Mouse (Mus musculus) MEL-GATA-1-ER (cell line): ENCODE measurements around the gene Slc22a6.

ENCODE experiments used
- DNase-seq: peaks from one replicate; pipeline ENCODE4 v3.0.0-alpha.2; 2012; ENCODE audit warnings: low read depth; ENCODE audit errors: extremely low read depth

Gene Slc22a6

DNA sequence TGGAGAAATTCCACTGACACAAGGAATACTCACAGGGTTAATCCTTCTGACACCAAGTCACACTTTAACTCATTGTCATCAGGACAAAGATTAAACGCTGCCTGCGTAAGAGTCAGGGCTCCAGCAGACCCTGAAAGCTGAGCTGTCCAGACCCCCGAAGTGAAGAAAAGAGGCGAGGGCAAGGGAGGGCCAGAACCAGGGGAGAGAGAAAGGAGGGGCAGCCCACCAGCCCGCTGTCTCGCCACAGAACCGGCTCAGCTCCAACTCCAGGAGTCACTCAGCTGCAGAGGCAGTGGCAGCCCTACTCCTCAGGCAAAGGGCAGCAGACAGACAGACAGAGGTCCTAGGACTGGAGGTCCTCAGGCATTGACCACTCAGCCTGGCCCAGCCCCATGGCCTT is at the start of gene Slc22a6:
Slc22a6 (plus strand) TSS at position 136 of the 400 bp plus-strand sequence.
- no peak for DNase-seq

DNA sequence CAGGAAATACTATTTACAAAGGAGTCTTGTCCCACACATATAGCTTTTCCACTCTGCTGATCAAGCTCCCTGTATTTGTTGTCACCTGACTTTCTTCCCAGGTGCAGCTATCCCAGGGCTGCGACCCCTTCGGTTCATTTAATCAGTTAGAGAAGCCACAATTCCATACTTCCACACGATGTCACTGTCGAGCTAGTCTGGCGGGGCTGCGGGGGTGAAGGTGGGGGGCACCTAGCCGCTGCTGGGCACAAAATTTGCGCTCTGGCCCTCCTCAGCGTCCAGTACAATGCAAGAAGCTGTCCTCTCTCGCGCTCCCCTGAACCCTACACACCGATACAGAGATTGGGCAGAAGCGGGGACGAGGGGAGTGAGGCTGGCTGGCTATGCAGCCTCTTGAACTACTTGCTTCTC is 48.4 kb upstream of the Slc22a6 start:
- no peak for DNase-seq

DNA sequence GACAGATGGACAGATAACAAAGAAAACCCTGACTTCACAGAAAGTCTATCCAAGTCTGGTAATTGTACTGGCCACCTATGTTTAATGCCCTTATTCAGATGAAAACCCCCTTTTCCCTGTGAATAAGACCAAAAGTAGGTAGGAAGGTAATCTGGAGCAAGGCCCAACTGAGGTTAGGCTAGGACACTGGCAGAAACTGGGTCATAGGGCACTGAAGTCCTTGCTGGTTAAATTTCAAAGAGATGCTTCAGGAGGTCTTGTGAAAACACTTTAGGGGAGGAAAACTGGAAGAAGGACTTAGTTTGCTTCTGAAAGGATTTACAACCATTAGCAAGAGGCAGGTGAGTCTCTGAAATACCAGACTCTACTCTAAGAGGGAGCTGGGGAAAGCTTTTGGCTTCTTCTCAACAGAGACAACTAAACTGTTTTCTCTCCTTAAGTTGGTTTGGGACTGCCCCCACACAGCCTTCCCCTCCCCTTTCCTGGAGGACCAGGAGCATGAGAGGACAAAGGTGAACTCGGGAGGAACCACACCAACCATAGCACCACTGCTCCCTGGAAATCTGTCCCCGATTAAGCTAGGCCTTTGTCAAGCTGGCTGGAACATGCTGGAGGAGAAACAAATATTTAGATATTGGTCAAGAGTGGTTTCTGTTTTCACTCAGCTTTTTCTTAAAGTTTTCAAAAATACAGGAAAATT is 47.3 kb upstream of the Slc22a6 start:
- DNase-seq = no peak

- no peak for DNase-seq
Measured at GRCm38 (mm10) chr19:8571746-8572145, 46.1 kb upstream of the Slc22a6 start.

- no peak for DNase-seq
Measured at GRCm38 (mm10) chr19:8572485-8572884, 45.4 kb upstream of the Slc22a6 start.

- no peak for DNase-seq
Measured at GRCm38 (mm10) chr19:8577432-8577831, 40.4 kb upstream of the Slc22a6 start.

DNA sequence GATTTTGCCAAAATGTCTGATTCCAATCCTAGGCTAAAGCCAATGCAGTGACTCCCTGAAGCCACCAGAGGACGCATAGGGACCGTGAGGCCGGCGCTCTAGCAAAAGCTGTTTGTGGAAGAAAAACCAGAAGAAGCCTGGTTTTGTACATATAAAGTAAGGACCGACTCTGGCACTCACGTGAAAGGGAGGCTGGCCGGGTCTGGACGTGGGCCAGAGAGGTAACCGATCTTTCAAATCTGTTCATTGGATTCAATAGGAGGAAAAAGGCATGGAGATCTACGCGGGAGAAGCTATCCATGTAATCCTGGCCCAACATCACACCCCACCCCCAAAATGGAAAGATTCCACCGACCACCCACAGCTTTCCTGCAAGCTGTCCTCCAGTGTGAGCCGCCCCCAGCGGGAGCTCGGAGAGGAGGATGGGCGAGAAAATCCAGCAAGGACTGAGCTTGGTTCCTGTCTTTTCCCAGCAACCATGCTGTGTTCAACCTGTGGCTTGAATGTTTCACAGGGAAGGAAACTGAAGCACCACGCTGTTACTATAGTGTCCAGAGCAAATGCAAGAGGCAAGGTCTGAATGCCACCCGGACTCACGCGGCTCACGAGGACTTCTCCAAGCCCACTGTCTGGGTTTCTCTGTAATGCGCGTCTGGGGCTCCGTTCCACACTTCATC is 39.4 kb upstream of the Slc22a6 start:
- DNase-seq = peak; percentile 28

DNA sequence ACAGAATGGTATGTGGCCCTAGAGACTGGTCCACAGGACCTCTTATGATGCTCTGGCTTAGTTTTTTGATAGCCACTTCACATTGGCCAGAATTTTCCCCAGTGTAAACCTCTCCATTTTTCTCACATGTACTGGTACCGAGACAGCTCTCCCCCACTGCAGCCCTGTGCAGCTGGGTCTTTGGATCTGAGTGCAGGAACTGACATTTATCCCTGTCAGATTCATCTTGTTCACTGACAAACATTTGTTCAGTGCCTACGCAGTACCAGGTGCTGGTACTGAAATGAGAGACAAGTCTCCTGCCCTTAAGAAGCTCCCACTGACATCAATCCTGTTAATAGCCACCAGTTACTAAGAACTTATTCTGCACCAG is 38.9 kb upstream of the Slc22a6 start:
- no peak for DNase-seq

GRCm38 (mm10) chr19:8585298-8585697 is 32.5 kb upstream of the Slc22a6 start:
- DNase-seq = no peak

- DNase-seq = no peak
Measured at GRCm38 (mm10) chr19:8585899-8586298, 31.9 kb upstream of the Slc22a6 start.

DNA sequence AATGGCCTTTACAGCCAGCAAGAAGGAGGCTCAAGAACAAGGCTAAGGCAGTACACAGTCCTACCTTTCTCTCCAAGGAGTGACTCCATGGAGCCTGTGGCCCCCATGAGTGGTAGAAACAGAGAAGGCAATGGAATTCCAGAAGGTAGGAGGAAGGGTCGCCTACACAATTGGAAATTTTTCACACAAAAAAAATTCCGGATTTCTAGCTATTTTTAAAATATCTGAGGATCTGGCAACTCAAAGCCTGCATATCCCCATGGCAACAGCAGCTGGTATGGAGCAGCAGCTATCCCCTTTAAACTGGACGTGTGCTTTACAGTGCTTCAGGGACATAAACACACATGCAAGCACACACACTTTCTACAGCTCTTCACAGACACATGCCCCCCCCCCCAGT is 31.5 kb upstream of the Slc22a6 start:
- no peak for DNase-seq

DNA sequence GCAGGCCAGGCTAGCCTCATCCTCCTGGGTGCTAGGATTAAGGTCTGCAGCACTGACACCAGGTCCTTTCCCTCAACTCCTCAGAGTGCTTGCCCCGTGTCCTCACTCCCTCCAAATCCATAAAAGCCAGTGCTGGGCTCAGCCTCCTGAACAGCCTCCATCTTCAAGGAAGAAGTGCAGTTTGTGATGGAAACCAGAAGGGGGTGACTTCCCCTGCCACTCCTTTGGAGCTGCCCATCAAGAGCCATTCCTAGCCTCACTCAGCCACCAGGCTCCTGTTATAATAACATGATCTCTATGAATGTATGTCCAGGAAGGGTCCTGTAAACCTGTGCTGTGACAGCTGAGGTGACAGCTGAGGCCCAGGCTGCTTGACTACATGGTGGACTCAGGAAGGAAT is 30.5 kb upstream of the Slc22a6 start:
- no peak for DNase-seq

DNA sequence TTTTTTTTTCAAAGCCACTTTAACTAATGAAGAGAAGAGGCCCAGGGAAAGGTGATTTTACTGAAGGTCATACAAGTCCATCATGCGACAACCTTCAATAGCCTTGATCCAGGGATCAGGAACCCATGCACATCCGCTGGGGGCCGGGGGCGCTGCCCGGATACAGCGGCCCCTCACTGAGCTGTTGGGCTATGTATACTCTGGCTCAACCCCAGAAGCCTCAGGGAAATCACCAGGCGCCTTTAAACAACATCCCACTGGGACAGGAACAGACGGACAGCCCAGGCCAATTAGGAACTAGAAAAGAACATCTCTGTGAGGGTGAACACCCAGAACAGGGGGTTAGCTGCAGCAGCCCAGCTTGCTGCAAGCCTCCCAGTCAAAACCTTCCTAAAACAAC is 26.9 kb upstream of the Slc22a6 start, which contains the start of gene Slc22a8:
Slc22a8 (plus strand) TSS at position 301 of the 400 bp plus-strand sequence.
- no peak for DNase-seq

- peak; percentile 89 for DNase-seq
Measured at GRCm38 (mm10) chr19:8592155-8592554, 25.7 kb upstream of the Slc22a6 start.

- DNase-seq = no peak
Measured at GRCm38 (mm10) chr19:8592873-8593408, 24.9 kb upstream of the Slc22a6 start.

DNA sequence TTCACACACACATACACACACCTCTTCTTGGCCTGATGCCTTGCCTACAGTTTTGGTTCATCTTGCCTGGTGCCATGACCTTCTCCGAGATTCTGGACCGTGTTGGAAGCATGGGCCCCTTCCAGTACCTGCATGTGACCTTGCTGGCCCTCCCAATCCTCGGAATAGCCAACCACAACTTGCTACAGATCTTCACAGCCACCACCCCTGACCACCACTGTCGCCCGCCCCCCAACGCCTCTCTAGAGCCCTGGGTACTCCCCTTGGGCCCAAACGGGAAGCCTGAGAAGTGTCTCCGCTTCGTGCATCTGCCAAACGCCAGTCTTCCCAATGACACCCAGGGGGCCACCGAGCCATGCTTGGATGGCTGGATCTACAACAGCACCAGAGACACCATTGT is 24.0 kb upstream of the Slc22a6 start:
- no peak for DNase-seq

- DNase-seq = no peak
Measured at GRCm38 (mm10) chr19:8594518-8594917, 23.3 kb upstream of the Slc22a6 start.

DNA sequence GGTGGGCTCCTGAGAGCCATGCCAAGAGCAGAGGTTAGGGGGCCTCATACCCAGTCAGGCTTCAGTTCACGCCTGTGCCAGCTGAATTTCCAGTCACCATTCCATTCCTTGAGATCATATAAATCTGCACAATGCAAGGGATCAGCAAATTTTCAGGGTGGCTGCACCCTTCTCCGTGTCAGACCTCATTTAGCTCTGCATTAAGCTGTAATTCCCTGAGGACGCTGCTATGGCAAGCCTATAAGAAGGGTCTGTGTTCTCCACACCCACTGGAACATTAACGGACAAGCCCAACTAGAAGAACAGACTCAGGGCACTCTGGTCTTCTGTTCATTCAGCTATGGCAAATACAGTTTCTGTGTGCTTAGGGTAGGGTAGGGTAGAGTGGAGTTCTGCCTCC is 20.6 kb upstream of the Slc22a6 start:
- DNase-seq = no peak

GRCm38 (mm10) chr19:8599229-8599628 is 18.6 kb upstream of the Slc22a6 start:
- DNase-seq = no peak

GRCm38 (mm10) chr19:8601922-8602321 is 15.9 kb upstream of the Slc22a6 start:
- no peak for DNase-seq

DNA sequence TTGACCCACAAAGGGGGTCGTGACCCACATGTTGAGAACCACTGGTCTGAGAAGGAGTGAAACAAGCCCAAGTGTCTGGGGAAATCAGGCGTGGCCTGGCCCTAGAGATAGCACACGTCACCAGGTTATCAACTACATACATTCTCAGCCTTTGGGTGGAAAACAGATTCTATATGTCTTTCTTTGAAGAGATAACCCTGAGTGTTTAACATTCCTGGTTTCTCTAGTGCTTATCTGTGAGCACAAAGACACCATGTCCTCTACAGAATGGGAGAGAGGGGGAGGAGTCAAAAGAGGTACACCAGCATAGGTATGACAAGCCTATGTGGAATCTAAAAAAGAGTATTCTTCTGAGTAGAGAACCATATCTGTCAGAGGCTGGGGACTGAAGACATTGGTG is 14.9 kb upstream of the Slc22a6 start:
- DNase-seq = peak; percentile 69

- no peak for DNase-seq
Measured at GRCm38 (mm10) chr19:8604536-8605240, 13.2 kb upstream of the Slc22a6 start.
